Mouse (Mus musculus): Measurements from ENCODE around the gene Gm45623. TPM values are rescaled to one million over a fixed set of nuclear protein-coding genes. Genes with fewer than 3 reads are reported as not detected.
A peak's percentile ranks its signal among the peaks of the same experiment; 100 is the strongest.

The Gm45623 gene
- polyA plus RNA-seq (2015; fragmentation: Nextera tagmentation; extraction: Ambion mirVana), result 0.27 and 0.39 TPM in 2 replicates

DNA sequence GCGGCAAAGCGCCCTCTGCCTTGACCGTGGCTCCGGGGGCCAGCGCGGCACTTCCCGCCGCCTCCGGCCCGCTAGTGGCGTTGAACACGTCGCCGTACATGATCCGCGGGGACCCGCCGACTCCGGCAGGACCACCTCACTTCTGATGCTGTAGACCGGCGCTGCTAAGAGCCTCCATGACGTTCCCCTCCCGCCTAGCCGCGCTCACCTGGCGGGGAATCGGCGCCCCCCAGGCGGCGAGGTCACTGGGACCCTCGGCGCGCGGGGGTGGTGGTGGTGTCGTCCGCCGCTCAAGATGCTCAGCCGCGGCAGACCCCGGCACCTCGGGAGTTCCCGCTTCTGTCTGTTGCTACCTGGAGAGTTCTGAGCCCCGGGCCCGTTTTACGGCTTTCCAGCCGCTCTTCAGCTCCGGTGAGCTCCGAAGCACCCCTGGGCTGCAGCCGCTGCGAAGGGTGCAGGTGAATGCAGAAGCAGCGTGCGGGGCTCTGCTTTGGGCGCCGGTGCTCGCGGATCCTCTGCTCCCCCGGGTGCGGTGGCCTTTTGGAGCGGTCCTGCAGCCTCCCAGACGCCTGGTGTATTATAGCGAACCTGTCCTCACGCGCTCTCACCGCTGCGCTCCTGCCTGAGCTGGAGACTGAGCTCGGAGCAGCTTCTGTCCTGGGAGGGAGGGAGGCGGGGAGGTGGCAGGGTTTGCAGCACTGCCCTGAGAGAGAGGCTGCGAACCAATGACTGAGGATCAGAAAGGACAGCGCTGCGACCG, at the start of gene Gm45623:
Gene Gm45623, minus strand, starts transcription at position 636 of the 760 bp plus-strand sequence.
- H3K27ac ChIP-seq (replicated peaks), result no peak within 1 kb of the TSS
- peaks cover 83% of the 10 kb centered on the region for H3K27me3 ChIP-seq (replicated peaks)
- H3K9ac ChIP-seq, result peak within 1 kb of the TSS; percentile 65
- H3K36me3 ChIP-seq, result no peaks in the 10 kb centered on the region
- H3K4me2 ChIP-seq, result peak within 1 kb of the TSS; percentile 78
- H3K4me3 ChIP-seq, result peak within 1 kb of the TSS; percentile 60
- no peaks in the 10 kb centered on the region for H3K9me3 ChIP-seq
- WGBS, result 1% methylated on average over 71 of the region's 71 CpGs
- no peak for ATAC-seq (ENCODE audit: extremely low read depth, insufficient number of reproducible peaks, low FRiP score, low TSS enrichment)
- H3K4me1 ChIP-seq, result peaks cover 35% of the 10 kb centered on the region

GRCm38 (mm10) chr13:56797459-56797858, 43.8 kb upstream of the Gm45623 start:
- 77% methylated on average over 7 of the region's 7 CpGs for WGBS
- Histone ChIP-seq H3K27me3 (replicated peaks) (peaks cover 3% of the 10 kb centered on the region; the same call in 1 of the 2 replicates), H3K4me2 (no peak overlapping the region), H3K4me1 (peaks cover 19% of the 10 kb centered on the region), H3K4me3 (no peak overlapping the region), H3K27ac (replicated peaks) (no peak overlapping the region), H3K36me3 (no peaks in the 10 kb centered on the region), H3K9ac (no peak overlapping the region), H3K9me3 (no peaks in the 10 kb centered on the region)
- no peak for ATAC-seq (ENCODE audit: extremely low read depth, insufficient number of reproducible peaks, low FRiP score, low TSS enrichment)

- H3K4me3 ChIP-seq, result no peak overlapping the region
- no peaks in the 10 kb centered on the region for H3K36me3 ChIP-seq
- peaks cover 23% of the 10 kb centered on the region for H3K4me1 ChIP-seq
- H3K27me3 ChIP-seq (replicated peaks), result peaks cover 3% of the 10 kb centered on the region; the same call in 1 of the 2 replicates
- no peak overlapping the region for H3K4me2 ChIP-seq
- WGBS, result 80% methylated on average over 7 of the region's 7 CpGs
- H3K9me3 ChIP-seq, result no peaks in the 10 kb centered on the region
- no peak overlapping the region for H3K27ac ChIP-seq (replicated peaks)
- no peak for ATAC-seq (ENCODE audit: extremely low read depth, insufficient number of reproducible peaks, low FRiP score, low TSS enrichment)
- H3K9ac ChIP-seq, result no peak overlapping the region
These were observed 41.9 kb upstream of the Gm45623 start for GRCm38 (mm10) chr13:56795501-56795900.

GRCm38 (mm10) chr13:56794441-56794840, 40.8 kb upstream of the Gm45623 start:
- Histone ChIP-seq H3K4me1 (peaks cover 23% of the 10 kb centered on the region), H3K36me3 (no peaks in the 10 kb centered on the region), H3K27ac (replicated peaks) (peak overlapping the region; percentile 37), H3K4me2 (no peak overlapping the region), H3K27me3 (replicated peaks) (peaks cover 3% of the 10 kb centered on the region; the same call in 1 of the 2 replicates), H3K9ac (no peak overlapping the region), H3K4me3 (no peak overlapping the region), H3K9me3 (no peaks in the 10 kb centered on the region)
- 70% methylated on average over 7 of the region's 7 CpGs for WGBS
- no peak for ATAC-seq (ENCODE audit: extremely low read depth, insufficient number of reproducible peaks, low FRiP score, low TSS enrichment)

- Histone ChIP-seq H3K4me3 (no peak overlapping the region), H3K9me3 (no peaks in the 10 kb centered on the region)
These were observed 39.2 kb upstream of the Gm45623 start for GRCm38 (mm10) chr13:56792844-56793243.

DNA sequence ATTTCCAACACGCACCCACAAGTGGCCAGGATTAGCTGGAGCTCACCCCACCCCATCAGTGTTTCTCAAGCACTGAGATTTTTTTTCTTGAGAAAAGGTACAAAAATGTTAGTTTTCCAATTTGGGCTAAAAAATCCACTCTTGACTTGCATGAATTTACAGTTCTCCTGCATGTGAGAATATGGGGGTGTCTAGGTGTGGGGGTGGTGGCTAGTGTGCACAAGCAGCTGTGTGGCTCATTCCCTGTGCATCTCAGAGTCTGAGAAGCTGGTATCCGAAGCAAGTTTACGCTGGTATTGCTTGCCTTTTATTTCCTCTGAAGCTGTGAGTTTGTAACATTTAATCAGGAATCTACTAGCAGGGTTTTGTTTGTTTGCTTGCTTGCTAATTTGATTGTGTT, 37.1 kb upstream of the Gm45623 start:
- Histone ChIP-seq H3K9ac (no peak overlapping the region), H3K27me3 (replicated peaks) (peaks cover 3% of the 10 kb centered on the region; the same call in 1 of the 2 replicates), H3K27ac (replicated peaks) (no peak overlapping the region), H3K4me2 (no peak overlapping the region), H3K9me3 (no peaks in the 10 kb centered on the region), H3K4me3 (no peak overlapping the region), H3K4me1 (peaks cover 17% of the 10 kb centered on the region), H3K36me3 (no peaks in the 10 kb centered on the region)
- 90% methylated on average over 3 of the region's 3 CpGs for WGBS
- no peak for ATAC-seq (ENCODE audit: extremely low read depth, insufficient number of reproducible peaks, low FRiP score, low TSS enrichment)

More at GRCm38 (mm10) chr13:56792844-56793243, 39.2 kb upstream of the Gm45623 start:
- ATAC-seq (ENCODE audit: extremely low read depth, insufficient number of reproducible peaks, low FRiP score, low TSS enrichment), result no peak
- no peaks in the 10 kb centered on the region for H3K36me3 ChIP-seq
- 86% methylated on average over 3 of the region's 3 CpGs for WGBS
- H3K27ac ChIP-seq (replicated peaks), result no peak overlapping the region
- no peak overlapping the region for H3K9ac ChIP-seq
- peaks cover 17% of the 10 kb centered on the region for H3K4me1 ChIP-seq
- peaks cover 3% of the 10 kb centered on the region; the same call in 1 of the 2 replicates for H3K27me3 ChIP-seq (replicated peaks)
- no peak overlapping the region for H3K4me2 ChIP-seq

DNA sequence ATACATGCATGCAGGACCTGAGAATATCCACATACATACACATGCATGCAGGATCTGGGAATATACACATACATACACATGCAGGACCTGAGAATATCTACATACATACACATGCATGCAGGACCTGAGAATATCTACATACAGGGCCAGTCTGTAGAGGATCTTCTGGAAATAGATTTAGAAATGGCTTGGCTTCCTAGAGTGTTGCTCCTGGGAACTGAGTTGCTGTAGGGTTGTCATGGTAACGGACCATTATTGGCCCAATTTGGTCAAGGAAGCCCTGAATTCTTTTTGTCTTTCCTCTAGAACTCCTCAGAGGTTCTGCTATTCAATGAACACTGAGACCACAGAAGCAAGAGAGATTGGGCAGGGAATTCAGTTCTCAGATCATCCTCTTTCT, 29.0 kb upstream of the Gm45623 start:
- ATAC-seq (ENCODE audit: extremely low read depth, insufficient number of reproducible peaks, low FRiP score, low TSS enrichment), result no peak
- H3K4me2 ChIP-seq, result no peak overlapping the region
- no peak overlapping the region for H3K27ac ChIP-seq (replicated peaks)
- no peaks in the 10 kb centered on the region for H3K27me3 ChIP-seq (replicated peaks)
- 78% methylated on average over 1 of the region's 1 CpGs for WGBS
- no peaks in the 10 kb centered on the region for H3K36me3 ChIP-seq
- H3K4me3 ChIP-seq, result no peak overlapping the region
- peaks cover 36% of the 10 kb centered on the region for H3K4me1 ChIP-seq
- no peak overlapping the region for H3K9ac ChIP-seq
- H3K9me3 ChIP-seq, result peaks cover 4% of the 10 kb centered on the region; the same call in 1 of the 2 replicates

DNA sequence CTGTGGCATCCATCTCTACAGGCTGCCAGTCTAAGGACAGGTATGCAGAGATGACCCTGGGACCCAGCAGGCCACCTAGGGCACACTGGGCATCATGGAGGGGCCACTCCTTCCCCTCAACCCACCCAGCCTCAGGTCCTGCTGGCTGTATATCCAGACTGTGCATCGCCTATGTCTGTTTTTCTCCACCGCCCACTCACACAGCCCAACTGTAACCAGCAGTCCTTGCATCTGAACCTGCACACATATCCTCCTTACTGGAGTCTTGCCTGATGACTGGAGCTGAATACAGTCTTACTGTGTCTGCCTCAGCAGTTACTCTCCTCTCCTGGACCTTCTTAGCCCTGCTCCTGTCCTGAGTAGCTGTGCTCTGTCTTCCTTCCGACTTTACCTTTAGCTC, 28.1 kb upstream of the Gm45623 start:
- no peak overlapping the region for H3K27ac ChIP-seq (replicated peaks)
- H3K27me3 ChIP-seq (replicated peaks), result no peaks in the 10 kb centered on the region
- H3K9me3 ChIP-seq, result peaks cover 4% of the 10 kb centered on the region; the same call in 1 of the 2 replicates
- H3K4me1 ChIP-seq, result peaks cover 45% of the 10 kb centered on the region
- H3K36me3 ChIP-seq, result no peaks in the 10 kb centered on the region
- H3K4me2 ChIP-seq, result no peak overlapping the region
- H3K9ac ChIP-seq, result no peak overlapping the region
- no peak overlapping the region for H3K4me3 ChIP-seq
- 74% methylated on average over 3 of the region's 3 CpGs for WGBS
- ATAC-seq (ENCODE audit: extremely low read depth, insufficient number of reproducible peaks, low FRiP score, low TSS enrichment), result no peak

- peaks cover 4% of the 10 kb centered on the region; the same call in 1 of the 2 replicates for H3K9me3 ChIP-seq
- no peak overlapping the region for H3K9ac ChIP-seq
- H3K27ac ChIP-seq (replicated peaks), result no peak overlapping the region; the same call in 1 of the 2 replicates
- ATAC-seq (ENCODE audit: extremely low read depth, insufficient number of reproducible peaks, low FRiP score, low TSS enrichment), result no peak
- H3K4me1 ChIP-seq, result peaks cover 53% of the 10 kb centered on the region
- no peak overlapping the region for H3K4me2 ChIP-seq
- no peaks in the 10 kb centered on the region for H3K36me3 ChIP-seq
- 50% methylated on average over 13 of the region's 13 CpGs for WGBS
- no peaks in the 10 kb centered on the region for H3K27me3 ChIP-seq (replicated peaks)
- no peak overlapping the region for H3K4me3 ChIP-seq
These were observed 27.3 kb upstream of the Gm45623 start for GRCm38 (mm10) chr13:56780746-56781469.

DNA sequence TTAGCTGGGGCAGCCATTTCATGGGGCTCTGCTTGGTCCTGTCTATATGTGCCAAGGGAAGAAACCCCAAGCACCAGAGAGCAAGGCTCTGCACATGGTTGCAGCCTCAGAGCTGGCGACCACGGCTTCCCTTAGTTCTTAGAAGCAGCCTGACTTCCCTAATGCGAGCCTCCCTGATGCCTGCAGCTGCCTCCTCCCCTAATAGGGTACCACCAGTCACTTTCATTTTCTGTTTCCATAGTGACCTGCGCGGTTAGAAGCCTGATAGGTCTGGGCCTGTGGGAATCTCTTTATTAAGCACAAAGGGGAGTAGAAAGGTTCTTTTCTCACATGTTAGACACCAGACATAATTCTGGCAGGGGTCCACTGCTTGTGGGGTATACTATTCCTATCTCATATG, 20.7 kb upstream of the Gm45623 start:
- ATAC-seq (ENCODE audit: extremely low read depth, insufficient number of reproducible peaks, low FRiP score, low TSS enrichment), result no peak
- 52% methylated on average over 5 of the region's 5 CpGs for WGBS
- H3K4me1 ChIP-seq, result peaks cover 51% of the 10 kb centered on the region

DNA sequence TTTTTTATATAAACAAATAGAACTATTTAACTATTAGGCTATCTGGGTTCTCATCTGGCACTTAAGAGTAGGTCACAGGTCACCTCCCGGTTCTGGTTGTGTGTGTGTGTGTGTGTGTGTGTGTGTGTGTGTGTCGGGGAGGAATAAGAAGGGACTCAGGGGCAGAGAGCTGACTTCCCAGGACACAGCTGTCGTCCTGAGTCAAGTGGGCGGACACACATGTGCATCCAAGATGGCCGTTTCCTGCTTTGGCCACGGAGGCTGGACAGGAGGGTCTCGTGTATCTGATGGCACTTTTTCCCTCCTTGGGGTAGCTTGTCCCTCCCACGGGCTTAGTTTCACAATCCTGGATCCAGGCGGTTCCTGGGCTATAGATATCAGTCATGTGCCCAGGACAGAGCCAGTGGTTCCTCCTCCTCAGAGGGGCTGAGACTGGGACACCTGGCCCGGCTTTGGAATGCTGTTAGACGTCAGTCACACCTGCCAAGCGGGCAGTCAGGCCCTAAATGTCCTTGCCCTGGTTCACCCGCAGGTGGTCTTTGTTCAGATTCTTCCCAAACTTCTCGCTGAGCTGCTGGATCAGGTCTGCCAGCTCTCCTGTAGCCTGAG, 19.7 kb upstream of the Gm45623 start:
- H3K36me3 ChIP-seq, result no peaks in the 10 kb centered on the region
- peaks cover 43% of the 10 kb centered on the region for H3K4me1 ChIP-seq
- no peak for ATAC-seq (ENCODE audit: extremely low read depth, insufficient number of reproducible peaks, low FRiP score, low TSS enrichment)
- no peak overlapping the region for H3K27ac ChIP-seq (replicated peaks)
- no peaks in the 10 kb centered on the region for H3K27me3 ChIP-seq (replicated peaks)
- H3K9ac ChIP-seq, result no peak overlapping the region
- no peaks in the 10 kb centered on the region for H3K9me3 ChIP-seq
- no peak overlapping the region for H3K4me2 ChIP-seq
- WGBS, result 47% methylated on average over 14 of the region's 14 CpGs
- no peak overlapping the region for H3K4me3 ChIP-seq

More for the DNA sequence above, 20.7 kb upstream of the Gm45623 start:
- Histone ChIP-seq H3K27ac (replicated peaks) (no peak overlapping the region), H3K4me3 (no peak overlapping the region), H3K36me3 (no peaks in the 10 kb centered on the region), H3K27me3 (replicated peaks) (no peaks in the 10 kb centered on the region), H3K9ac (no peak overlapping the region), H3K4me2 (no peak overlapping the region), H3K9me3 (no peaks in the 10 kb centered on the region)

Data from heart, embryonic 13.5 days (tissue).